Mouse (Mus musculus): ENCODE results near the gene Pygm.

The Pygm gene

GRCm38 (mm10) chr19:6407109-6407508 is 22.9 kb downstream of the Pygm start:
- CTCF ChIA-PET: interaction anchor here in 2 of 4 experiments (0.7 to 5.5 kb wide), 5 partner anchors 10 to 85 kb away, joined by 3 to 42 read pairs (median 10); partner anchors contain the start of gene Nrxn2 (in 1 of the 2)
- POLR2A ChIA-PET: interaction anchor here in 3 of 4 experiments (0.7 to 8.0 kb wide), 17 partner anchors 9 to 68 kb away, joined by 3 to 89 read pairs (median 5); partner anchors contain the start of genes Sf1 (in 2 of the 3), Nrxn2 (in 1 of the 3), Pygm (in 1 of the 3) and Rasgrp2 (in 1 of the 3)

- CTCF ChIA-PET: interaction anchor here in 2 of 4 experiments (1.1 to 5.5 kb wide), 6 partner anchors 9 to 84 kb away, joined by 3 to 42 read pairs (median 8); partner anchors contain the start of genes Nrxn2 (in 1 of the 2) and Pygm (in 1 of the 2)
- POLR2A ChIA-PET: interaction anchor here in 3 of 4 experiments (0.6 to 8.0 kb wide), 16 partner anchors 8 to 128 kb away, joined by 3 to 89 read pairs (median 5); partner anchors contain the start of genes Sf1 (in 2 of the 3), Men1 (in 1 of the 3), Nrxn2 (in 1 of the 3) and Pygm (in 1 of the 3)
Measured at GRCm38 (mm10) chr19:6407816-6408510, 23.8 kb downstream of the Pygm start.

- ChIA-PET POLR2A (interaction anchor here in 3 of 4 experiments (0.7 to 8.0 kb wide), 9 partner anchors 7 to 66 kb away, joined by 3 to 89 read pairs (median 6); partner anchors contain the start of genes Sf1 (in 2 of the 3), Nrxn2 (in 1 of the 3) and Rasgrp2 (in 1 of the 3)), CTCF (interaction anchor here in 2 of 4 experiments (1.1 to 2.2 kb wide), 4 partner anchors 9 to 43 kb away, joined by 3 to 11 read pairs (median 5); partner anchors contain the start of gene Pygm (in 1 of the 2))
Measured at GRCm38 (mm10) chr19:6408749-6409148, 24.6 kb downstream of the Pygm start.

- POLR2A ChIA-PET: interaction anchor here in 2 of 4 experiments (0.6 to 8.0 kb wide), 10 partner anchors 7 to 345 kb away, joined by 3 to 89 read pairs (median 5); partner anchors contain the start of genes Nrxn2 (in 1 of the 2), Rasgrp2 (in 1 of the 2) and Sf1 (in 1 of the 2)
- CTCF ChIA-PET: interaction anchor here in 2 of 4 experiments (1.1 to 2.2 kb wide), 4 partner anchors 9 to 43 kb away, joined by 3 to 11 read pairs (median 5); partner anchors contain the start of gene Pygm (in 1 of the 2)
Measured at GRCm38 (mm10) chr19:6409176-6409575, 25.0 kb downstream of the Pygm start.

- CTCF ChIA-PET: no interaction called here
- POLR2A ChIA-PET: interaction anchor here in 2 of 4 experiments (0.6 to 6.1 kb wide), 3 partner anchors 12 to 346 kb away, joined by 3 to 35 read pairs (median 3); partner anchors contain the start of gene Rasgrp2 (in 1 of the 2)
Measured at GRCm38 (mm10) chr19:6409936-6410335, 25.7 kb downstream of the Pygm start.

- ChIA-PET POLR2A (interaction anchor here in 3 of 4 experiments (0.6 to 8.5 kb wide), 24 partner anchors 8 to 627 kb away, joined by 3 to 89 read pairs (median 4); partner anchors contain the start of genes Esrra (in 2 of the 3), Sf1 (in 2 of the 3), Rasgrp2 (in 1 of the 3) and Stip1 (in 1 of the 3)), CTCF (interaction anchor here in 3 of 4 experiments (0.6 to 2.5 kb wide), 8 partner anchors 11 to 632 kb away, joined by 3 to 14 read pairs (median 4); partner anchors contain the start of gene Men1 (in 1 of the 3))
Measured at GRCm38 (mm10) chr19:6412798-6413197, 28.6 kb downstream of the Pygm start.

GRCm38 (mm10) chr19:6415454-6415853 is 31.3 kb downstream of the Pygm start:
- POLR2A ChIA-PET: interaction anchor here (0.5 to 8.5 kb wide), 30 partner anchors 8 to 667 kb away, joined by 3 to 89 read pairs (median 4); partner anchors contain the start of genes Sf1 (in 2 of the 4), Ehd1 (in 1 of the 4), Prdx5 (in 1 of the 4) and Rasgrp2 (in 1 of the 4)
- CTCF ChIA-PET: interaction anchor here (0.6 to 5.5 kb wide), 15 partner anchors 10 to 109 kb away, joined by 3 to 42 read pairs (median 5); partner anchors contain the start of gene Cdc42bpg (in 1 of the 4)

- POLR2A ChIA-PET: interaction anchor here (0.5 to 8.5 kb wide), 31 partner anchors 9 to 565 kb away, joined by 3 to 89 read pairs (median 4); partner anchors contain the start of genes Sf1 (in 2 of the 4), Ehd1 (in 1 of the 4), Prdx5 (in 1 of the 4) and Rasgrp2 (in 1 of the 4)
- CTCF ChIA-PET: interaction anchor here (0.6 to 5.5 kb wide), 17 partner anchors 10 to 498 kb away, joined by 3 to 42 read pairs (median 5); partner anchors contain the start of gene Cdc42bpg (in 1 of the 4)
Measured at GRCm38 (mm10) chr19:6416124-6416770, 32.0 kb downstream of the Pygm start.

- CTCF ChIA-PET: interaction anchor here (0.6 to 5.5 kb wide), 28 partner anchors 8 to 1243 kb away, joined by 3 to 42 read pairs (median 3); partner anchors contain the start of gene Pygm (in 1 of the 4)
- POLR2A ChIA-PET: interaction anchor here in 3 of 4 experiments (0.7 to 8.5 kb wide), 21 partner anchors 9 to 493 kb away, joined by 3 to 89 read pairs (median 4); partner anchors contain the start of genes Sf1 (in 2 of the 3), Prdx5 (in 1 of the 3) and Rasgrp2 (in 1 of the 3)
Measured at GRCm38 (mm10) chr19:6416894-6417761, 32.9 kb downstream of the Pygm start.

- ChIA-PET CTCF (interaction anchor here (0.6 to 5.5 kb wide), 24 partner anchors 8 to 1242 kb away, joined by 3 to 42 read pairs (median 3); partner anchors contain the start of gene Pygm (in 1 of the 4)), POLR2A (interaction anchor here in 3 of 4 experiments (0.5 to 8.5 kb wide), 16 partner anchors 9 to 804 kb away, joined by 3 to 89 read pairs (median 3); partner anchors contain the start of genes Sf1 (in 1 of the 3) and Slc22a20 (in 1 of the 3))
Measured at GRCm38 (mm10) chr19:6418233-6418879, 34.2 kb downstream of the Pygm start, which contains the start of gene Nrxn2. Gene Nrxn2, plus strand, starts transcription at chr19:6418731.

- CTCF ChIA-PET: interaction anchor here (0.6 to 5.5 kb wide), 9 partner anchors 8 to 851 kb away, joined by 3 to 42 read pairs (median 4); partner anchors contain the start of gene Ap5b1 (in 1 of the 4)
- POLR2A ChIA-PET: interaction anchor here in 2 of 4 experiments (0.6 to 8.5 kb wide), 8 partner anchors 12 to 126 kb away, joined by 3 to 89 read pairs (median 3); partner anchors contain the start of gene Sf1 (in 1 of the 2)
Measured at GRCm38 (mm10) chr19:6418984-6419692, 34.9 kb downstream of the Pygm start.

GRCm38 (mm10) chr19:6419805-6420310 is 35.7 kb downstream of the Pygm start:
- ChIA-PET CTCF (interaction anchor here (0.6 to 5.5 kb wide), 6 partner anchors 9 to 852 kb away, joined by 3 to 42 read pairs (median 4); partner anchors contain the start of gene Ap5b1 (in 1 of the 4)), POLR2A (interaction anchor here in 2 of 4 experiments (1.1 to 8.5 kb wide), 8 partner anchors 9 to 56 kb away, joined by 3 to 89 read pairs (median 3); partner anchors contain the start of gene Sf1 (in 1 of the 2))

- CTCF ChIA-PET: no interaction called here
- POLR2A ChIA-PET: interaction anchor here in 2 of 4 experiments (1.1 to 8.5 kb wide), 6 partner anchors 8 to 31 kb away, joined by 3 to 89 read pairs (median 3); no protein-coding TSS in a partner anchor
Measured at GRCm38 (mm10) chr19:6420481-6421210, 36.4 kb downstream of the Pygm start.

GRCm38 (mm10) chr19:6421211-6421590 is 37.0 kb downstream of the Pygm start:
- ChIA-PET CTCF (no interaction called here), POLR2A (interaction anchor here in 1 of 4 experiments (1.5 kb wide), 1 partner anchor 20 kb away, joined by 3 read pairs; no protein-coding TSS in a partner anchor)

Data from embryonic stem cell, embryonic (primary cell).